Mouse (Mus musculus): ENCODE measurements around the gene Traf3ip2.

Traf3ip2 gene

DNA sequence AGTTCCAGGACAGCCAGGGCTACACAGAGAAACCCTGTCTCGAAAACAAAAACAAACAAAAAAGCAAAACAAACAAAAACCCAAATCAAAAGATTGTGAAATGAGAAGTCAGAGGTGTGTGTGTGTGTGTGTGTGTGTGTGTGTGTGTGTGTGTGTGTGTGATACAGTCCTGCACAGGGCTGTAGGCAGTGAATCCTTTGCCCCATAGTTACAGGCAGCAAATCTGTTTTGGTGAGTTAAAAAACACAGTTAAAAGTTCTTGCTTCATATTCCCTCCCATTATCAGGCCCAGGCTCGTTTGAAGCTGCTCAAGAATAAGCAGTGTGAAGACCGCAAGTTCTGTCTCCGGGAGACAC lies at the start of gene Traf3ip2:
TSS of gene Traf3ip2 (plus strand) at position 302 of the 356 bp plus-strand sequence.
- no peak for DNase-seq

DNA sequence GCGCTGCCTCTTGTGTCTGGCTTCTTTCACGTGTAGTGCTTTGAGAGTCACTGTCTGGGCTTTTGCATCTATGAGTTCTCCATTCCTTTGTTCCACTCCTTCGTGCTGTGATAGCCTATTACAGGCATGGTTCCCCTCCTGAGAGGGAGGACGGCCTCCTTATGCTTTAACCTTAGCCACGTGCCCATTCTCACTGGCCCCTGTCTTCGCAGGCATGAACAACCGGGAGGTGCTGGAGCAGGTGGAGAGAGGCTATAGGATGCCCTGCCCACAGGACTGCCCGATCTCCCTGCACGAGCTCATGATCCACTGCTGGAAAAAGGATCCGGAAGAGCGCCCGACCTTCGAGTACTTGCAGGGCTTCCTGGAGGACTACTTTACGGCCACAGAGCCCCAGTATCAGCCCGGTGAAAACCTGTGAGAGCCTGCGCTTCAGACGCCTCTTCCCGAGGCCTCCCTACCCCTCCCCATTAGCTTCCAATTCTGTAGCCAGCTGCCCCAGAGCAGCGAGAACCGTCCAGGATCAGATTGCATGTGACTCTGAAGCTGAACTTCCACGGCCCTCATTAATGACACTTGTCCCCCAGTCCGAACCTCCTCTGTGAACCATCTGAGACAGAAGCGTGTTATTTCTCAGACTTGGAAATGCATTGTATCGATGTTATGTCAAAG lies 49.0 kb upstream of the Traf3ip2 start:
- DNase-seq, result no peak

DNA sequence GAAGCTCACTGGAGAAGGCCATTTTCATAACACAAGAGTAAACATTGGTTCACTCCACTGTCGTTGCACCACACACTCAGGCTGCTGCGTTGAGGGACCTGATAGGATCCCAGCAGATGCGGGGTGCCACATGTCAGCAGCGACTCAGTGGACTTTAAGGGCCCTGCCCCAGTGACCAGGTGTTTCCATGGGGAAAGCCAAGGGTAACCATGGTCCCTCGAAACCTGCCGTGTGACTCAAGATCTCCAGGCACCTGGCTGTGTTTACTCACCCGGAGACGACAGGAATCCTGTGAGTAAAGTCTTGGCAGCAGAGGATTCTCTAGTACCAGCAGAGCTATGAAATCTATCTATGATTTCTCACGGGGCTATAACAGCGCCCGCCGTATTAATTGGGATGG lies 45.8 kb upstream of the Traf3ip2 start:
- DNase-seq, result no peak

DNA sequence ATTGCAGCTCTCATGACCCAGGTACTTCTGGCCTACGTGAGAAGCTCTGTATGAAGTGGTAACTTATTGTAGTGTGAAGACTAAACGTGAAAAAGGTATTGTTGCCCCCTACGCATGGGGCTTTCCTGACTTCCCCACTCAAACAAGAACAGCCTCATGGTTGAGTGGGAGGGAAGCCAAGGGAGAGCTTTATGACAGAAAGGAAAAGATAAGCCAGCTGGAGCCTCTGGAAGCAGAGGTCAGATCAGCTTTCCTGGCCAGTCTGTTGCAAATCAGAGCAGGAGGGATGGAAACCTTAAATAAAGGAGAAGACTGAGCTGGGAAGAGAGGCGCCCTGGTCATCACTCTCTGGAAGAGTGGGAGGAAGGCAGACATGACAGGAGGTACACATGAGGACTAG lies 43.7 kb upstream of the Traf3ip2 start:
- no peak for DNase-seq

DNA sequence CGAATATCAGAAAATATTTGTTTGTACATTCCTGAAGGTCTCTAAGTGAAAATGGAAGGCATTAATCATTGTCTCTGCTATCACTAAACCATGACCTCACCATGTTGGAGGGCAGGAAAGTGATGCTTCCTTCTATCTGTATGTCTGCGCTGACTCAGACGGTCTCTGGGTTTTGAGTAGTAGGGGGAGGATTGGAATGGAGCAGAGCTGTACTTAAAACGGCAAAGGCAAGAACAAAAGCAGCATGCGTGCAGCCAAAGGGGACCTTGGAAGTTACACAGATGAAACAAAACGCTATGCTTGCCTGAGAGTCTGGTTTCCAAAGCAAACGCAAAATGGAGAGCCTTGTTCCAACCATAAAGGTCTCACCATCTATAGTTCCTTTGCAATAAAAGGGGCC lies 41.7 kb upstream of the Traf3ip2 start:
- no peak for DNase-seq

DNA sequence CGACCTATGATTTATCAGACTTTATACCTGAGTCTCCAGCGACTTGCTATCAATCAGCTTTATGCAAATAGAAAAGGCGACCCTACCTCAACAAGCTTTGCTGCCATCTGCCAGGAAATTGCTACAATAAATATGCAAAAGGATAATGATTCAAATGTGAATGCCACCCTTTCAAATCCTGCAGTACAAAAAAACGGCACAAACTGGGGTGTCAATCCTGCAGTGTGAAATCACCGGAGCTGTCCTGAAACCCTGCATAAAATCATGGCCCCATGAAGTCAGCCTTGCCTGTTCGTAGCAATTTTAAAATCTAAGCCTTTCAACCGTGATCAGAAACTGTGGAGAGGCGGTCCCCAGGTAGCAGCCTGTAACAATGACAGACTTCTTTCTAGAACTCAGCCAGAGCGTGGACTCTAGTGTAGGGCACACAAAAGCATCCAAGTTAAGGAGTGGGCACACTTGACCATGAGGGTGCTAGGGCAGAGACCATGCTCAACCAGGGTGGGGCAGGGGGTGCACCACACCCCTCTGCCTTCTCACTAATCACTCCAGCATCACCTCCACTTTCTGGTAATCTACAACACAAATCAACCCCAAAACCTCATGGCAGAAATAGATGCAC lies 40.6 kb upstream of the Traf3ip2 start:
- DNase-seq, result no peak

DNA sequence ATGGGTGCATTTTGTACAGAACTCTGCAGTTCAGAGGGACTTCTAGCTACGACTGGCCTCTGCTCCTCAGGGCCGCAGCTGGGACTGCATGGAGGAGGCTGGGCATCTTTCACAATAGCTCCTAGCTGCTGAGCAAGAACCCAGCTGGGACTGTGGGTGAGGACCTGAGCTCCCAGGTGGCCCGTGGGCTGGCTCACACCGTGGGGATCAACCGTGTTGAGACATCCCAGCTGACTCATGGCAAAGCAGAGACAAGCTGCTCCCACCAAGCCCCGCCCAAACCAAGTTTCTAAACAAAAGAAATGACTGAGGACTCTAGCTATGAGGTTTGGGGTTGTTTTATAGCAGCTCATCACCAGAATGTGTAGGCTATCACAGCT lies 40.1 kb upstream of the Traf3ip2 start:
- DNase-seq, result peak; percentile 19 to 48

DNA sequence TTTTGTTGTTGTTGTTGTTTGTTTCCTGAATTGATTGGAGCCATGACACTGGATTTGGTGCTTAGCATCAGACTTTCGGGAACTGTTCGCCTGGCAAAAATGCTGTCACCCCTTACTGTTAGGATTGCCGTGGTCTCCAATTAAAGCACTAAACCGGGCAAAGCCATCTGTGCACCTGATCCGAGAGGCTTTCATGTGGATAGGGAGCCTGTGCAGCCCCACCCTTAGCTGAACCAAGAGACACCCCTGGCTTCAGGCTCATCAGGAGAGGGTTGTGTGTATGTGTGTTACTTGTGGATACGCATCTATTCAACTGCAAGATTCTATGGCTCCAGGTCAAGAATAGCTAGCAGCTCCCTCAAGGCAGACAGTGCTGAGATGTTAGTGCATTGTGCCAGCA lies 36.3 kb upstream of the Traf3ip2 start:
- no peak for DNase-seq

DNA sequence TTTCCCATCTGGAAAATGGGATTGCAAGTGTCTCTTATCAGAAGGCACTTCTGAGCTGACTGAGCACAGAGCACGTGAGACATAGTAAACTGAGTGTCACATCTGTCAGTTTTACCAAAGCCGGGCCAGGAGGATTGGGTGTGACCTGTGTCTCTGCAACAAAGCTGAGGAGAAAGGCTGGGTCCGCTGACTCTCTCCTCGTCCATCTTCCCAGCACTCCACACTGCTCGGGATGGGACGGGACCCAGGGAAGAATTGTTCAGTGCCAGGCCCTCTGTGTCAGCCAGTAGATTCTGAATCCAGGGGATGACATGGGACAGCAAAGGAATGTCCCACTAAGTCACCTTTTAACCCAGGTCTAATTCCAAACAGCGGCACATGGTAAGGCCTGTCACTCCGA lies 32.3 kb upstream of the Traf3ip2 start:
- no peak for DNase-seq

DNA sequence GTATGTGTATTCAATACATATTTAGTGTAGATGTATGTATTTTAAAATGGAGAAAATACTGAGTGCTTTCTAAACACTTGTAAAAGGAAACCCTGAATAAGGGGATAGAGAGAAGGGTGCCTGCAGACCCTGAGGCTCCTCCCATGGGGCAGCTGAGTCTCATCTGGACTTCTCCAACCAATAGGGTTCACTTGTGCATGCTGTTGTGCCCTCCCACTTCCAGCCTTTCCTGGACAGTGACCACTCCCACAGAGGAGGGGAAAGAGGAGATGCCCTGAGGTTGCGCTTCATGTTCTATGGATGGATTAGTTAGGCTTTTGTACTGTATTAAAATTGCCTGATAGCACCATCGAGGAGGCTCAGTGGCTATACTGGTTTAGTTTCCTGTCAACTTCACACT lies 30.3 kb upstream of the Traf3ip2 start:
- DNase-seq, result no peak

DNA sequence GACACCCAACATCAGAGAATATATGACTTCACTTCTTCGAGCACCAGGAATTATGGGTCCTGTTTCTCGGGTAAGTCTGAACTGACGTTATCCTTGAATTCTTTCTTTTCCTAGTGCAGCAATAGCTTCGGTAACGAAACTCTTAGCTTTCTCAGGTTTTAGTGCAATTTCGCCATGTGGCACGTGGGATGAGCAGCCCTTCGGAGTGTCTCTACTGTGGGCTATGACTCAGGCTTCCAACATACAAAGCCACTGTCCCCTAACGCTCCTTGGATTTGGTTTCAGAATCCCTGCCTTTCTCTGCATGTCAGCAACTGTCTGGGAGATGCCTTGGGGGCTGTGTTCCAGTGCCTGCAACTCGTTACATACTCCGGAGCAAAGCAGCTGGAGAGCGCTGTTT lies 29.0 kb upstream of the Traf3ip2 start:
- no peak for DNase-seq

DNA sequence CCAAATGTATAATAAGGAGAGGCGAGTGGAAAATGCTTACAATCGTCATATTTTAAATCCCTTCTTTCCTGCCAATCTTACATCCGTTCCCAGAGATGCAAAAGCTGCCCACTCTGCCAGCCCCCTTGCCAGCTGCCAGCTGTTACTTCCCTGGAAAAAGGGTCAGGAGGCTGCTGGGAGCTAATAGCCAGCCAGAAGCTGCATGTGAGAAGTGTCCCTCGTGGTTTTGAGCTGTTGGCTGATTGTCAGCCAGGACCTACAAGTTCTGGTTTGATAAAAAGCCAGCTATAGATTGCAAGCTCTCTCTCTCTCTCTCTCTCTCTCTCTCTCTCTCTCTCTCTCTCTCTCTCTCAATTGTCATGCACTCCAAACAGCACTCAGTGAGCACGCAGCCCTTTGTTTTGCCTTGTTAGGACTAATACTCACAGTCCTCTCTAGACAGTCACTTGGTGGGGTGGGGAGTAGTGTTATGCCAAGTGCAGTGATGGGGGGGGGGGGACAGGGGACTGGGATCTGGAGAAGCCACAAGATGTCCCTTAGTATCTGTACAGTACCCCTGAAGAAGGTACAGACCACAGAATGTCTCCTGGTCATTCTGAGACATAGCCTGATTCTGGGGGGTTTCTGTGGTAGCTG lies 25.3 kb upstream of the Traf3ip2 start:
- no peak for DNase-seq

DNA sequence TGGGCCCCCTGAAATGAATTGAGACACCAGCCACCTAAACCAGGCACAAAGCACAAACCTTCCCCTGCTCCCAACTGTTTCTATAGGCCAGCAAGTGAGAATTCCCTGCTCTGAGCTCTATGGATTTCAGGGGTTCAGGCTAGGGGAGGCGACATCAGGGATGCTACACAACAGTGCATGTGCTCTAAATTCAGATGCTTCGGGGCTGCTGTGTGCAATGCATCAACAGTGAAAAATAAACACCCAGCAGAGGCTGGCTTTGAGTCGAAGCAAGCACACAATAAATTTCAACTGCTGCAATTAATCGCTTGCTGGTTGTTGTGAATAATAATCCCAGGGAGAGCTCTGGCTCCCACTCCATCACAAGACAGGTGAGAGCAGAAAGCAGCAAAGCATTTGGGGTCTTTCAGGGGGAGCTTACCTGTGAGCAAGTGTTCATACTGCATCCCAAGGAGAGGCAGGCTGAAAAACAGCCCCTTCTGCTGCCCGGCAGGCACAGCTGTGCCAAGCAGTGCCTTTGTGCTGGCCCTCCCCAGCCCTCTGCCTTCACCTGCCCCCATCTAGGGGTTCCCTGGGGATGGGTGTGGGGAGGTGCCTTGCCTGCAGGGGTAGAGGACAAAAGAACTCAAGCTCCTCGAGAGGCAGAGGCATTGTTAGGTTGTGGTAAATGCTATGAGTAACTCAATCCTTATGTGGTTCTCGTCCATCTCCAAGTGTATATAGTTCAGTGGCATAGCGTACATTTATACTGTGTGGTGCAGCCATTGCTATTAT lies 24.6 kb upstream of the Traf3ip2 start:
- no peak for DNase-seq

DNA sequence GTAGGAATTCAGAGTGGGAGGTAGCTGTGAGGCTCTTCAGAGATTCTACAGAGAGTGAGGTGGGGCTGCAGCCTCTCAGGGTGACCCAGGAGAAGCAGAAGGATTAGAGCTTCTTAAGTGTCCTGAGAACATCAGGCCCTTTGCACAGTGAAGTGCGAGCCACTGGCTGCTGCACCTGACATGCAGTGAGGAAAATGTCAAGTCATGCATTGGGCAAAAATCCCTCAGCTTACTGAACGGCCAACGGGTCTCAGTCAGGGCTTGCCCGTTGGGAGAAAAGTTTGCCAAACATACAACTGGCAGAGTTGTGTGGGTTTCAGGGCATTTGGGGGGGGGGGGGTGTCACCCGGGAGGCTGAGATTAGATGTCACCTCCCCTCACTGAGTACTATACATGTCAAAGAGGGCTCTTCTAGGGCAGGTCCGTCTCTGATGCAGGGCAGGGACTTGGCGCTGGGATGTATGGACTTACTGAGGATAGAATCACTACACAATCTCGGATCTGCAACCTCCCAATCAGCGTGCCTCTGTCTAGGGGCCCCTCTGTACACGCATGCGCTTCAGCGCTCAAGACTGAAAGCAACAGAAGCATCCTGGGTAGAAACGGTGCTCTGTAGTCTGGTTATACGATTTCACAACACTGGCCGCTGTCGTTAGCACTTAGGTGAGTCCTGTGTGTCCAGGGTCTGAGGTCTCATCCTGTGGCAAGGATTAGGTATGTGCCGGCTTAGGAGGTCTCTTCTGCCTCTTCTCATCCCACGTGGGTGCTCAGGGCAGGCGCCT lies 22.8 kb upstream of the Traf3ip2 start:
- DNase-seq, result no peak

DNA sequence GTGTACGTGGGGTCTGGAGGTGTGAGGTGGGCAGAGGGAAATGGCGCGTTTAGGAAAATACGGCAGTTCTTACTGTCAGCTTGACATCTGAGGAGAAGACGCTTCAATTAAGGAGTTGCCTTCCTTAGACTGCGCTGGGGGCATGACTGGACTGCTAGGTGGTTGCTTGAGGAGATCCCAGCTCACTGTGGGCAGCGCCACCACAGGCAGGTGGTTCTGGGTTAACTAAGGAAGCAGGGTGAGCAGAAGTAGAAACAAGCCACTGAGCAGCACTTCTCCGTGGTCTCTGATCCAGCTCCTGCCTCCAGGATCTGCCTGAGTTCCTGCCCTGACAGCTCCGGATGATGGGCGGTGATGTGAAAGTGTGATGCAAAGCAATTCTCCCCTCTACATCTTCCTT lies 22.1 kb upstream of the Traf3ip2 start:
- DNase-seq, result peak; percentile 17 to 25

DNA sequence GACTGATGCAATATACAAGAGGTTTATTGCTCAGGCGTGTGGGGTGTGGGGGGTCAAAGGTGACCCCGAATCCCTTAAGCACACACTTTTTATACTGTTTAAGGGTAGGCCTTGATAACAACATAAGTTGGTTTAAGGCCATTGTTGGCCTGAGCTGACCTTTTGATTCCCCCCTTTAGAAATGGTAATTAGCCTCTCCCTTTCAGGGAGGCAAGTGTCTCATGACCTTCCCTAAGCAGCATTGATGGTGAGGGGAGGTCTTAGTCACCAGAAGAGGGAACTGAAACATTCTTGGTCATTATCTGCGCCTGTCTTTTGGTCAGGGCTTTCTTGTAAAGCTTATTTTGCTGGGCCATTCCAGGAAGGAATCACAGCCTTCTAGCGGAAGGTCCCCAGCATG lies 20.2 kb upstream of the Traf3ip2 start:
- DNase-seq, result no peak

DNA sequence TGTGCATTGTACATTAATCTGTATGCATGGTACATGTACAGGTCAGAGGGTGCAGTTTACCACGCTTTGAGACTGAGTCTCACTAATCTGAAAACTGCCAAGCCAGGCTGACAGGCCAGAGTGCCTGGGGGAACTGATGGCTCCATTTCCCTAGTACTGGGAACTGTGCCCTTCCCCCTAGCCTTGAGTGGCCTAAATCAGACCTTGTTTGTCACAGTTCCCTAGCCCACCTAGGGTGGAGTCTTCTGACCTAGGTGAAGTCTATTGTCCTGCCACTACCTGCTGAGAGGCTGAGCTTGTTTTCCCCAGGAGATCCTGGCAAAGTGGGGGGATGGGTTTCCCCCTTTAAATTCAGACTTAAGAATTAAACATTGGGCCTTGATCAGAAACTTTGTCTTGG lies 18.0 kb upstream of the Traf3ip2 start:
- no peak for DNase-seq

DNA sequence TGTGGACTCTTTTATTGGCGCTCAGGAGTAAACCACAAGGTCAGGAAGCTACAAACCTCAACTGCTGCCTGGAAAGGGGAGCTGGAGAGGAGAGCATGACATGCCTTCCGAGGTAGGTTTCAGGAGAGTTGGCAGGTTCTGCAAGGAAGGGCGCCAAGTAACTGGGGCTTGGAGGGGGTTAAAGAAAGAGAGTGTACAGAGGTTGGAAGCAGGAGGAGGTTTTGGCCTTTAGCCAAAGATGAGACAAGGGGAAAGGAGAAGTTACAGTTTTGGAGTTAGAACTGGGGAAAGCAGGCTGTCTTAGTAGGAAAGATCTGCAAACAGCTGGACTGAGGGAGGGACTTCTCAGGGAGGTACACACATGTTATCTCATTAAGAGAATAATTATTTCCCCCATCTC lies 16.9 kb upstream of the Traf3ip2 start:
- no peak for DNase-seq

DNA sequence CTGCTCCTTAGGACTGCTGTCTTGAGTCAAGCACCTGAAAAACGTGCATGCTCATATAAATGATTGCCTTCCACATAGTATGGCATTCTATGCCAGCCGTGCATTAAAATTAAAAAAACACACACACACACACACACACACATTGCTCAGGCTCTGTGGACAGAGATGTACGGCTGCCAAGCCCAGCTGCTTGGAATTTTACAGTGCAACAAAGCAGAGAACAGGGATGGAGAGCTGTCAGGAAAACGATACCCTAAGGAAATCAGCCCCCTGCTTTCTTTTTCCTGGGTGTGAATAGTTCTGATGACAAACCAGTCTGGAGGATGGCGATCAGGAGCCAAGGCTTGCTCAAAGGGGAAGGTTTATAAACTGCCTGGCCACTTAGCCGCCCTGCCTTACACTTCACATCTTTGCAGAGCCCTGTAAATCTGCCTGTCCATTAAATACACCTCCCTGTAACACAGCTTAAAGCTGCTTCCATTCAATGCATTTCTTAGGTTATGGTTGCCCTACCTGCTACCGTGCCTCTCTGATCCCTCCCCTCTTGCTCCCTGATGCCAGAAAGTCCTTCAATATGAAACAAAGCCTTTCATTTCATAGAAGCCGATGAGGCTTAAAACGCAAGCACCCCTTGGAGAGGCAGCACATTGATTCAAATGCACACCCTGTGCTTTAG lies 15.5 kb upstream of the Traf3ip2 start:
- no peak for DNase-seq

DNA sequence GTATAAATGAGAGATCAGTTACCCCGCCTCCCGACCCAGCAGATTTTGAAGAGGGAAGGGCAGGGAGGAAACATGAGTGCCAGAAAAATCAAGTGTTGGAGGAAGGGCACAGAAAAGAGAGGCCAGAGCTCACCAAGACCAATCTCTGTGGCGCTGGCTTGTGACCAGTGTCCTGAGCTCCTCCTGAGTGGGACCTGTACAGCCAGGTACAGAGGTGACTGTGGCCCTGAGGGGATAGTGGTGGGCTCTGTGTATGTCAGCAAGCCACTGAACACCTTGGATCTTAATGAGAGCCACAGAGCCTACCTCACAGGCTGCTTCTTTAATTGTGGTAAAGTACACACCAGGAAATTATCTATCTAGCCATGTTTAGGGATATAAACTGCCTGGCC lies 14.9 kb upstream of the Traf3ip2 start:
- no peak for DNase-seq

DNA sequence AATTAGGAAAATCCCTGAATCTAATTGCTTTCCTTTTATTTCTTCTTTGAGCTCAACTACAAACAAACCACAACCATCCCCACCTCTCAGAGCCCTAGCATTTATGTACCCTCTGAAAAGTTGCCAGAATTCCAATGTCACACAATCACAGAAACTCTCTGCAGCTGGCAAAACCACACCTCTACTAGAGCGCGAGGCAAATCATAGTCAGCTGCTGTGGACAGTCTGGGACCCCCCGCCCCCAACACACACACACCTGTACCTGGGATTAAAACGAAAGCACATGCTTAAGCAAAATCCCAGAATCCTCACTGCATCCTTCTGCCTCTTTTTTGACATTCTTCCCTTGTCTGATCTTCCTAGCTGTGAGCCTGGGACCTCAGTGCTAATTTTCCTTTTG lies 13.1 kb upstream of the Traf3ip2 start:
- DNase-seq, result no peak

DNA sequence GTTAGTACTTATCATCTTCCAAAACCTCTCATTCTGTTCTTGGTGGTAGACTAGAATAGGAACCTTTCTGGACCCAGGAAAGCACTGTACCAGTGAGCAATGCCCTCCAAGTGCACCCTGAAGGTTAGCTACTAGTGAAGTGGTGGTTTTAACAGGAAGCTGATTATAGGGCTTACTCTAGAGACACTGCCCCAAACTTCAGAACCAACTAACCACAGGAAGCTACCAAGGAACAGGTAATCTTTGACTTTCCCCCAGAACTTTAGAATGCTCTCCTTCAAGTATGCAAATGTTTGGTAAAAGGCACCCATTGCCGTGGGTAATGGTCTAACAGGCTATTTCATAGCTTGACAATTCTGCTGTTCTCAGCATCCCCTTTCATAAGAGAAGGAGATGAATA lies 12.6 kb upstream of the Traf3ip2 start:
- no peak for DNase-seq

DNA sequence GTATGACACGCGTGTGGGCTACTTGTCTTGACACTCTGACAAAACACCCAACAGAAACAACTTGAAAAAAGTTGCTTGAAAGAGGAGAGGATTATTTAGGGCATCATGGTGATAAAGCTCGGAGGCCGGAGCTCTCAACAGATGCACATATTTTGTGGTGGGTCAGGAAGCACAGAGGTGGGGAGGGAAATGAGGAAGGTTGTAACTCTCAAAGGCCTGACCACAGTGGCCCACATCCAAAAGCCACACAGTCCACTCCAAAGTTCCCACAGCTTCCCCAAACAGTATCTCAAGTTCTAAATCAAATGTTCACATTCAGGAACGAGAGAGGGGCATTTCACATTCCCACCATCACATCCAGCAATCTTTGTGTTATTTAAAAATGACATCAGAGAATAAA lies 11.7 kb upstream of the Traf3ip2 start:
- DNase-seq, result no peak

Measured in thymus, postnatal 36 days (tissue).